Mouse (Mus musculus): ENCODE results near the gene Dcun1d4.

Gene Dcun1d4

DNA sequence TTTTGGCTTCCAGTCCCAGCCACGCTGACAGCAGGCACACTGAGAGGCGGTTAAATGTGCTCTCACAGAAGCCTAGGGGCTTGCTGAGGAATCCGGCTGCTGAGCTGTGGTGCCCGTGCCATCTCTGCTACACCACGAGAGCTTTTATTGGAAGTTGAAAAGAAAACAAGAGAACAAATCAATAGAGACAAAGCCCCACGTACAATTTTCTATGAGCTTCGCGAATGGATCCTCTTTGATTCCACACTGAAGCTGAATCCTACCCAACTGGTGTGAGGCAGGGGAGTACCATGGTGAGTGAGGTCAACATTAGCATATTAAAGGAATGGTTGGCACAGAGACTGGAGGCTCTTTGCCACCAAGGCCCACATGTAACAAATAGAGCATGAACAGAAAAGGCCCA lies 120.6 kb downstream of the Dcun1d4 start:
- DNase-seq: no peak

- DNase-seq: no peak
These were observed 122.1 kb downstream of the Dcun1d4 start for GRCm38 (mm10) chr5:73602865-73603264.

DNA sequence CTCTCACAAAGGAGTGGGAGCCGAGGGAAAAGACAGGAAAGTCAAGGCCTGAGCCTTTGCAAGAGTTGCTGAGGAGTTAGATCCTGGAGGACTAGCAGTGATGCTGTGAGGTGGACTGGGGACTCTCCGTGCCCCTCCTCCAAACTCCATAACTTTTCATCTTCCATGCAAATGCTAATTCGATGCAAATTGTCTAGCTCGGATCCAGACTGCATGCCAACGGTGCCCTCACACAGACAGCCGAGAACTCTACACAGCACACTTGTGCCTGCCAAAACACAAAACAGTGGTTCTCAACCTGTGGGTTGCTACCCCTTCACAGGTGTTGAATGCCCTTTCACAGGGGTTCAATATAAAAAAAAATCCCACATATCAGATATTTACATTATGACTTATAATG lies 123.7 kb downstream of the Dcun1d4 start:
- DNase-seq: no peak

- DNase-seq: no peak
These were observed 124.2 kb downstream of the Dcun1d4 start for GRCm38 (mm10) chr5:73604964-73605363.

All from B cell, adult 2 months (primary cell).